Mouse (Mus musculus) liver, embryonic 14.5 days (tissue): ENCODE measurements at regions not wholly inside any gene's neighbourhood (a gene's known extent, or its start where the extent isn't known, plus 50 kb on each side); places are given as distances from the start of the nearest gene placed in this dataset. TPM values are rescaled to one million over a fixed set of nuclear protein-coding genes. Genes with fewer than 3 reads are reported as not detected.

Experiments
- ATAC-seq: fragments of 200-750 bp; cut with Nextera tagmentation; 2 replicates; pipeline ENCODE4 v1.8.0; 2017; ENCODE audit warnings: moderate number of reproducible peaks, mild to moderate bottlenecking, moderate library complexity; ENCODE audit not compliant: insufficient read depth
- DNase-seq, 3 experiments: peaks; one replicate each; pipeline ENCODE4 v3.0.0-alpha.2; 2012 to 2013; ENCODE audit warnings: low read depth in 3 of 3, low spot score in 3 of 3
- H3K27ac ChIP-seq: fragments of 300-500 bp; sonication (generic); 2 replicates; pipeline ENCODE4 v1.5.1; 2014; ENCODE audit warnings: moderate library complexity, mild to moderate bottlenecking, control low read depth, inconsistent platforms
- H3K27me3 ChIP-seq: fragments of 300-500 bp; sonication (generic); 2 replicates; pipeline ENCODE4 v1.6.1; 2014; ENCODE audit warnings: mild to moderate bottlenecking, low read length, moderate library complexity; ENCODE audit not compliant: control insufficient read depth, insufficient read depth
- H3K36me3 ChIP-seq: fragments of 300-500 bp; sonication (generic); replicated peaks from 2 replicates; pipeline ENCODE4 v1.6.1; 2014; ENCODE audit warnings: low read depth; ENCODE audit not compliant: control insufficient read depth, insufficient read depth
- H3K4me1 ChIP-seq, 2 experiments: fragments of 200-500 bp in 1 of 2; fragments of 300-500 bp in 1 of 2; sonication (generic) in 1 of 2; replicated peaks; 2 replicates each; pipeline ENCODE4 v1.6.1; 2012 to 2014; ENCODE audit warnings: antibody characterized with exemption in 1 of 2, inconsistent platforms in 1 of 2, low read length in 1 of 2; ENCODE audit not compliant: control insufficient read depth in 2 of 2, insufficient read depth in 2 of 2
- H3K4me2 ChIP-seq: fragments of 300-500 bp; sonication (generic); 2 replicates; pipeline ENCODE4 v1.6.1; 2014; ENCODE audit warnings: low read depth, mild to moderate bottlenecking, control low read depth, moderate library complexity
- H3K4me3 ChIP-seq, 2 experiments: fragments of 200-500 bp in 1 of 2; fragments of 300-500 bp in 1 of 2; sonication (generic) in 1 of 2; 2 replicates each; pipeline ENCODE4 v1.5.1; 2012 to 2014; ENCODE audit warnings: low read depth in 2 of 2, low read length in 2 of 2, mild to moderate bottlenecking in 2 of 2, control low read depth in 1 of 2, inconsistent platforms in 1 of 2, moderate library complexity in 1 of 2; ENCODE audit not compliant: insufficient read depth in 1 of 2
- H3K9ac ChIP-seq: fragments of 300-500 bp; sonication (generic); replicated peaks from 2 replicates; pipeline ENCODE4 v1.6.1; 2014; ENCODE audit warnings: mild to moderate bottlenecking, control low read depth, moderate library complexity
- H3K9me3 ChIP-seq: fragments of 300-500 bp; sonication (generic); 2 replicates; pipeline ENCODE4 v1.6.1; 2016; ENCODE audit warnings: low read length, mixed read lengths; ENCODE audit not compliant: control insufficient read depth
- CTCF ChIP-seq: IDR thresholded peaks from 2 replicates; pipeline ENCODE4 v1.5.1; 2016; ENCODE audit warnings: antibody characterized with exemption, low read depth, control low read depth
- EP300 ChIP-seq: IDR thresholded peaks from 2 replicates; pipeline ENCODE4 v1.6.1; 2016; ENCODE audit warnings: antibody characterized with exemption, low read depth
- WGBS: fragments of 180-500 bp; shearing (Covaris S2); extraction: QIAGEN DNeasy Blood & Tissue Kit; methylation state at CpG from one replicate; pipeline ENCODE4 v1.1.7; 2014; ENCODE audit not compliant: insufficient replicate concordance; 5-methylcytosine and 5-hydroxymethylcytosine counted together
- microRNA-seq: library from miRNA; unstranded; fragments of <30 nt; microRNA quantifications from one replicate; pipeline ENCODE4, GENCODE M21; 2016

DNA sequence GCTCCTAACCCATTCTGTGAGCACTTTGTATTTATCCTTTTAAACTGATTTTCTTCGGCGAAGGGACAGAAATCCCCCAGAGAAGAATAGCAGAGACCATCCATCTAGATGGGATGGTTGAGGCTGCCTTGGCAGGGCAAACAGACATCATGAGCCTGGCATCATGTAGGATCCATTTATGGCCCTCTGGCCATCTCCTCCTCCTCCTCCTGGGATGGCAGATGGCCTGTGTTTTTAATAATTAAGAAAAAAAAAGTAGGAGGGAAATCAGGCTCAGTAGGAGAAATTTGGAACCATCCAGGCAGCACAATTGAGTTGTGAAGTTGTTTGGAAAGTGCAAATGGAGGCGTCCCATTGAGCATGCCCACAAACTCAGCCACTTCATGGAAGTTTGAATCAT, 58.8 kb upstream of the Tnp1 start:
- ATAC-seq (no peak), DNase-seq (no peak)
- Histone ChIP-seq H3K4me1 (peaks cover 39 to 45% of the 10 kb centered on the region in 2 experiments), H3K36me3 (no peaks in the 10 kb centered on the region), H3K4me3 (no peak overlapping the region), H3K9me3 (no peaks in the 10 kb centered on the region), H3K27me3 (no peaks in the 10 kb centered on the region; the same call in 1 of the 2 replicates), H3K4me2 (no peak overlapping the region), H3K9ac (no peak overlapping the region), H3K27ac (no peak overlapping the region)
- 83% methylated on average over 3 of the region's 3 CpGs for WGBS
- TF ChIP-seq EP300: no peak
- TF ChIP-seq CTCF: no peak

DNA sequence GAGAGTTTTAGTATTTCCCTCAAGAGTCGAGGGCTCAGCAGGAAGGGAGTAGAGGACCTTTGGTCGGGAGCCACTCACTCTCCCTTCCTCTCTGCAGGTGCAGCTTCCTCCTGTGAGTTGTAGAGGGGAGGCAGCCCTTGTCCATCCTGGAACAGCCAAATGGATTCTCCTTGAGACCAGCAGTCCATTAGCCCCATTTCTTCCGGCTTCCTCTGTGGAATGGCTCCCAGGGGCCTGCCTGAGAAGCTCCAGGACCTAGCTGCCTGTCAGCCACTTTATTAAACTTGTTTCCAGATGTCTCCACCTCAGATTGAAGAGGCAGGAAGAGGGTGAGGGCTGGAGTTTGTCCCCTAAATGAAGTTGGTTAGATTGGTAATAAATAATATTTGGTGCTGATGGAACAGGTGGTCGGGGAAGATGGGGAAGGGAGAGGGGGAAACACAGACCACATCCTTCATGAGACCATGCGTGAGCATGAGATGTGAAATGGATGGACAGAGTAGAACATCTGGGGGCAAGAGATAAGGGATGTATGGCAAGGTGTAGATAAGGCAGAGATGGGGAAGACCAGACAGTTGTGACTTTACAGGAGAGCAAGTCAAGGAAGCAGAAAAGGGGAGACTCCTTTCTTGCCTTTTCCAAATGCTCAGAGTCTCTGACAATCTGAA, 56.7 kb upstream of the Tnp1 start:
- TF ChIP-seq CTCF (no peak), EP300 (peak; percentile 98)
- peak overlapping the region; percentile 63 for H3K9ac ChIP-seq
- DNase-seq (peak; percentile 75 to 79 (median 78)), ATAC-seq (peak; percentile 99)
- no peaks in the 10 kb centered on the region for H3K27me3 ChIP-seq
- H3K27ac ChIP-seq: peak overlapping the region; percentile 90
- 11% methylated on average over 5 of the region's 5 CpGs for WGBS
- H3K36me3 ChIP-seq: no peaks in the 10 kb centered on the region
- peaks cover 35 to 45% of the 10 kb centered on the region in 2 experiments for H3K4me1 ChIP-seq
- no peak overlapping the region for H3K4me3 ChIP-seq
- H3K9me3 ChIP-seq: no peaks in the 10 kb centered on the region
- H3K4me2 ChIP-seq: peak overlapping the region; percentile 67

DNA sequence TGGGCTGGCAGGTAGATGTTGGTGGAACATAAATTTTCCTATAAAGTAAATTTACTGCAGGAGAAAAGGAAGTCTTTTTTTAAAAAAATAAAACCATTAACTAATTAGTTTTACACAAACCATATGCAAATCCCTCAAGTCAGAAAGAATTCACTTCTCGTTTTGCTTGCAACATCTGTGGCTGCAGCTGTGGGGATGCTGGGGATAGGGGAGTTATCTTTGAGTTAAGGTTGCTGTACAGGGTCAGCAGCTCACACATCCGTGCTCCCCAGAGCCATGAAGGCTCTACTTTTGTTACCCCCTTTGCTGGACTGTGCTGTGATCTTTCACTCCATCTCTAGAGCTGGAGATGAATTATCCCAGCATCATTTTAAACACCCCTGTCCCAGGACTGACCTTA, 54.4 kb upstream of the Tnp1 start:
- DNase-seq (no peak), ATAC-seq (no peak)
- TF ChIP-seq EP300 (no peak), CTCF (no peak)
- Histone ChIP-seq H3K27ac (no peak overlapping the region), H3K9me3 (no peaks in the 10 kb centered on the region), H3K36me3 (no peaks in the 10 kb centered on the region), H3K4me3 (no peak overlapping the region), H3K4me1 (peaks cover 37 to 42% of the 10 kb centered on the region in 2 experiments), H3K27me3 (no peaks in the 10 kb centered on the region), H3K4me2 (no peak overlapping the region), H3K9ac (no peak overlapping the region; the same call in 1 of the 2 replicates)
- WGBS: 34% methylated on average over 2 of the region's 2 CpGs

Small RNAs in the stretch of these regions (microRNA-seq; reads per million reads assigned to microRNA genes)
- gene Mir6351: not detected
